In genomic region chr1:170301686-170302085, GRCm38 (mm10) we compare ENCODE assay signal across 32 mouse cellular contexts. TPM values are rescaled to one million over a fixed set of nuclear protein-coding genes. Genes with fewer than 3 reads are reported as not detected.
"Had no signal": no experiment of that assay in that cellular context is flagged by ENCODE, and none has a peak within 500 bp of the region (broad histone marks: within the 10 kb centered on the region; RNA-seq: fewer than 3 reads in every experiment).

No protein-coding gene starts in this region.

- H3K9ac ChIP-seq: heart, embryonic 12.5 days; hindbrain, embryonic 12.5 days; hindbrain, embryonic 14.5 days; intestine, embryonic 15.5 days; limb, embryonic 12.5 days; liver, embryonic 13.5 days had no signal

- H3K27me3 ChIP-seq: heart, embryonic 12.5 days; hindbrain, embryonic 12.5 days; intestine, embryonic 15.5 days; limb, embryonic 12.5 days; liver, embryonic 13.5 days had no signal

- H3K27ac ChIP-seq: gastrocnemius, adult 2 months; hindbrain, embryonic 12.5 days; hindbrain, embryonic 14.5 days; intestine, embryonic 15.5 days; layer of hippocampus, adult 2 months; left cerebral cortex, adult 2 months; limb, embryonic 10.5 days; limb, embryonic 12.5 days; liver, embryonic 13.5 days had no signal

- H3K4me1 ChIP-seq: hindbrain, embryonic 12.5 days; intestine, embryonic 15.5 days; limb, embryonic 10.5 days; limb, embryonic 12.5 days; liver, embryonic 13.5 days had no signal

- H3K36me3 ChIP-seq: hindbrain, embryonic 10.5 days; hindbrain, embryonic 12.5 days; intestine, embryonic 15.5 days; limb, embryonic 10.5 days; limb, embryonic 12.5 days; liver, embryonic 13.5 days had no signal

- H3K4me3 ChIP-seq: gastrocnemius, adult 2 months; heart, embryonic 12.5 days; hindbrain, embryonic 10.5 days; hindbrain, embryonic 12.5 days; intestine, embryonic 15.5 days; layer of hippocampus, adult 2 months; left cerebral cortex, adult 2 months; limb, embryonic 10.5 days; limb, embryonic 12.5 days; liver, embryonic 13.5 days had no signal

- DNase-seq: gastrocnemius, adult 2 months; gastrocnemius, postnatal 10 days; gastrocnemius, postnatal 25 days; heart, postnatal 10 days; heart, postnatal 4 days; kidney, adult 18-20 months; kidney, adult 8-10 months; kidney, postnatal 10 days; kidney, postnatal 25 days; kidney, postnatal 4 days; liver; liver, embryonic 13.5 days had no signal

RNA-seq across cellular contexts. Expression of gene Gm7694, which starts 4.4 kb away (rescaled TPM):
- polyA plus RNA-seq: inflammation-experienced regulatory T-cells, adult 6 months had no signal

RNA-seq across cellular contexts. Expression of gene Spata46, which starts 6.9 kb away (rescaled TPM):
- total RNA-seq: gastrocnemius, adult 2 months; gastrocnemius, postnatal 10 days; gastrocnemius, postnatal 25 days; gastrocnemius, postnatal 4 days; granulocyte monocyte progenitor cell, adult 5-6 weeks; heart, postnatal 10 days; heart, postnatal 25 days; heart, postnatal 4 days; layer of hippocampus, adult 2 months; layer of hippocampus, postnatal 14 days; left cerebral cortex, adult 2 months; left cerebral cortex, postnatal 14 days; left cerebral cortex, postnatal 36 days had no signal
- polyA plus RNA-seq: frontal cortex, adult 2 months; inflammation-experienced regulatory T-cells, adult 6 months had no signal

RNA-seq across cellular contexts. Expression of gene Sh2d1b1, which starts 24.6 kb away (rescaled TPM):
- total RNA-seq: gastrocnemius, adult 2 months; gastrocnemius, postnatal 10 days; gastrocnemius, postnatal 25 days; gastrocnemius, postnatal 4 days; layer of hippocampus, adult 2 months; layer of hippocampus, postnatal 14 days; left cerebral cortex, adult 2 months; left cerebral cortex, postnatal 14 days; left cerebral cortex, postnatal 36 days had no signal
- polyA plus RNA-seq: hindbrain, embryonic 10.5 days; hindbrain, embryonic 12.5 days; hindbrain, embryonic 14.5 days; hindbrain, embryonic 16.5 days; inflammation-experienced regulatory T-cells, adult 6 months; kidney, embryonic 14.5 days; limb, embryonic 10.5 days; limb, embryonic 12.5 days; liver, embryonic 11.5 days had no signal
